Mouse (Mus musculus) heart, adult 2 months (tissue): ENCODE results near the gene Nup188. TPM values are rescaled to one million over a fixed set of nuclear protein-coding genes. Genes with fewer than 3 reads are reported as not detected.
A peak's percentile ranks its signal among the peaks of the same experiment; 100 is the strongest.

ENCODE experiments used
- DNase-seq, 2 experiments: peaks; one replicate each; pipeline ENCODE4 v3.0.0; 2021
- H3K27ac ChIP-seq: fragments of 200-600 bp; 2 replicates; pipeline ENCODE4 v1.8.1; 2022
- H3K27me3 ChIP-seq: fragments of 200-500 bp; 2 replicates; pipeline ENCODE4 v1.6.1; 2012; ENCODE audit warnings: mild to moderate bottlenecking, low read length, inconsistent platforms, mixed read lengths; ENCODE audit not compliant: control insufficient read depth, insufficient read depth
- H3K36me3 ChIP-seq: fragments of 200-500 bp; 2 replicates; pipeline ENCODE4 v1.6.1; 2012; ENCODE audit warnings: low read length, inconsistent platforms; ENCODE audit not compliant: control insufficient read depth, insufficient read depth
- H3K4me1 ChIP-seq: fragments of 200-500 bp; 2 replicates; pipeline ENCODE4 v1.6.1; 2011; ENCODE audit warnings: low read length; ENCODE audit not compliant: control insufficient read depth, insufficient read depth
- H3K4me3 ChIP-seq: fragments of 200-600 bp; 2 replicates; pipeline ENCODE4 v1.8.1; 2022
- H3K79me2 ChIP-seq: fragments of 200-500 bp; replicated peaks from 2 replicates; pipeline ENCODE4 v1.6.1; 2012; ENCODE audit warnings: mild to moderate bottlenecking, inconsistent platforms, low read length, moderate library complexity, mixed read lengths; ENCODE audit not compliant: control insufficient read depth, insufficient read depth
- H3K9ac ChIP-seq: fragments of 200-500 bp; 2 replicates; pipeline ENCODE4 v1.6.1; 2012; ENCODE audit warnings: low read depth, mild to moderate bottlenecking, control low read depth, inconsistent platforms, low read length, mixed read lengths
- CTCF ChIP-seq: fragments of 200-600 bp; IDR thresholded peaks from 2 replicates; pipeline ENCODE4 v1.8.1; 2022; ENCODE audit warnings: antibody characterized with exemption, mild to moderate bottlenecking, moderate library complexity
- EP300 ChIP-seq: fragments of 200-500 bp; IDR thresholded peaks from 2 replicates; pipeline ENCODE4 v1.6.1; 2011; ENCODE audit warnings: low read depth, low read length, control low read depth; ENCODE audit not compliant: insufficient read depth
- POLR2A ChIP-seq: fragments of 200-500 bp; IDR thresholded peaks from 2 replicates; pipeline ENCODE4 v1.6.1; 2011; ENCODE audit warnings: mild to moderate bottlenecking, low read depth, low read length, control low read depth; ENCODE audit not compliant: insufficient read depth
- WGBS: fragments of 180-500 bp; shearing (Covaris S2); methylation state at CpG from one replicate; pipeline ENCODE4 v1.1.7; 2018; 5-methylcytosine and 5-hydroxymethylcytosine counted together
- intact Hi-C: fragments of 180-260 bp; cut with DNase I; formaldehyde crosslinking; loops from one replicate; pipeline ENCODE4 v1.15.1; 2025
- polyA plus RNA-seq: library from polyadenylated mRNA; depleted of rRNA; stranded (reverse); fragments of >200 nt; gene quantifications from 2 replicates; pipeline ENCODE4 v1.2.3, GENCODE M21; 2012
- total RNA-seq, 2 experiments: library from RNA; stranded (reverse); gene quantifications; 2 replicates each; pipeline ENCODE4 v1.2.3; 2021

Nup188 gene
- total and polyA plus RNA-seq, 3 experiments, result 15.3 to 16.9 (median 15.3) TPM

- no peak for TF ChIP-seq EP300
- no peak for TF ChIP-seq POLR2A
- no peak for TF ChIP-seq CTCF
- Histone ChIP-seq H3K27ac (no peak within 1 kb of the TSS), H3K79me2 (no peaks in the 10 kb centered on the region; the same call in 1 of the 2 replicates), H3K9ac (no peak within 1 kb of the TSS), H3K4me3 (no peak within 1 kb of the TSS), H3K27me3 (no peaks in the 10 kb centered on the region), H3K4me1 (no peaks in the 10 kb centered on the region), H3K36me3 (no peaks in the 10 kb centered on the region)
- DNase-seq, result no peak
- 92% methylated on average over 11 of the region's 11 CpGs for WGBS
- intact Hi-C loops, result no loop called here
Measured at GRCm38 (mm10) chr2:30280743-30281142, 5.5 kb upstream of the Nup188 start, which contains the start of gene Gm28038. Gene Gm28038 (plus strand): TSS chr2:30281043.

GRCm38 (mm10) chr2:30281651-30282050 is 4.5 kb upstream of the Nup188 start:
- Histone ChIP-seq H3K4me1 (no peaks in the 10 kb centered on the region), H3K4me3 (no peak overlapping the region), H3K36me3 (no peaks in the 10 kb centered on the region), H3K79me2 (peaks cover 1% of the 10 kb centered on the region), H3K27me3 (no peaks in the 10 kb centered on the region), H3K27ac (no peak overlapping the region), H3K9ac (no peak overlapping the region)
- DNase-seq, result no peak
- TF ChIP-seq CTCF (no peak), EP300 (no peak), POLR2A (no peak)
- intact Hi-C loops, result no loop called here
- WGBS, result 39% methylated on average over 3 of the region's 3 CpGs

- Histone ChIP-seq H3K36me3 (no peaks in the 10 kb centered on the region), H3K27ac (no peak overlapping the region), H3K79me2 (peaks cover 1% of the 10 kb centered on the region), H3K9ac (no peak overlapping the region), H3K27me3 (no peaks in the 10 kb centered on the region), H3K4me1 (peaks cover 2% of the 10 kb centered on the region; the same call in 1 of the 2 replicates), H3K4me3 (no peak overlapping the region)
- TF ChIP-seq EP300, result no peak
- no peak for TF ChIP-seq POLR2A
- TF ChIP-seq CTCF, result no peak
- no peak for DNase-seq
- 61% methylated on average over 2 of the region's 2 CpGs for WGBS
- intact Hi-C loops, result no loop called here
Measured at GRCm38 (mm10) chr2:30283193-30283592, 3.0 kb upstream of the Nup188 start.

GRCm38 (mm10) chr2:30285004-30285403 is 1.2 kb upstream of the Nup188 start:
- no peak overlapping the region for H3K9ac ChIP-seq
- H3K27me3 ChIP-seq, result no peaks in the 10 kb centered on the region
- H3K4me1 ChIP-seq, result peaks cover 2% of the 10 kb centered on the region; the same call in 1 of the 2 replicates
- DNase-seq, result no peak
- no peak overlapping the region for H3K4me3 ChIP-seq
- H3K36me3 ChIP-seq, result no peaks in the 10 kb centered on the region
- no peak overlapping the region for H3K27ac ChIP-seq
- 87% methylated on average over 5 of the region's 5 CpGs for WGBS
- intact Hi-C loops, result loop anchor here (5.0 kb wide), 2 partner anchors 113 to 153 kb away; partner anchors contain the start of genes Endog and Tbc1d13
- no peak for TF ChIP-seq POLR2A
- peaks cover 1% of the 10 kb centered on the region for H3K79me2 ChIP-seq

- H3K4me1 ChIP-seq, result peaks cover 2% of the 10 kb centered on the region; the same call in 1 of the 2 replicates
- WGBS, result 11% methylated on average over 38 of the region's 38 CpGs
- TF ChIP-seq CTCF, result no peak
- intact Hi-C loops, result loop anchor here (5.0 kb wide), 2 partner anchors 113 to 153 kb away; partner anchors contain the start of genes Endog and Tbc1d13
- no peaks in the 10 kb centered on the region for H3K27me3 ChIP-seq
- peak overlapping the region; percentile 79 for H3K9ac ChIP-seq
- H3K36me3 ChIP-seq, result no peaks in the 10 kb centered on the region
- H3K4me3 ChIP-seq, result peak overlapping the region; percentile 89
- peak overlapping the region; percentile 78 for H3K27ac ChIP-seq
- H3K79me2 ChIP-seq, result peaks cover 1% of the 10 kb centered on the region
- peak in 1 of 2 experiments; percentile 34 for DNase-seq
Measured at GRCm38 (mm10) chr2:30285416-30286181, 598 bp upstream of the Nup188 start.

GRCm38 (mm10) chr2:30287027-30287373 is 803 bp downstream of the Nup188 start:
- Histone ChIP-seq H3K27me3 (no peaks in the 10 kb centered on the region), H3K36me3 (no peaks in the 10 kb centered on the region), H3K27ac (peak overlapping the region; percentile 78), H3K4me3 (peak overlapping the region; percentile 89), H3K9ac (no peak overlapping the region; the same call in 1 of the 2 replicates), H3K4me1 (peaks cover 2% of the 10 kb centered on the region; the same call in 1 of the 2 replicates), H3K79me2 (peaks cover 1% of the 10 kb centered on the region)
- DNase-seq, result no peak
- TF ChIP-seq EP300 (no peak), CTCF (no peak), POLR2A (no peak)
- intact Hi-C loops, result loop anchor here (5.0 kb wide), 2 partner anchors 115 to 155 kb away; partner anchors contain the start of genes Endog and Tbc1d13
- WGBS, result under 1% methylated on average over 10 of the region's 10 CpGs
